Mouse (Mus musculus): Measurements from ENCODE around the gene Gstt2.
"Not testable (repeated sequence)": the region's sequence is repeated elsewhere in the genome, so short reads cannot be mapped to it uniquely, and the experiment has no call there.

The Gstt2 gene

GRCm38 (mm10) chr10:75854791-75855190 is 17.6 kb upstream of the Gstt2 start:
- DNase-seq, result no peak

- DNase-seq, result no peak
Observed at GRCm38 (mm10) chr10:75854096-75854495, 16.9 kb upstream of the Gstt2 start.

- DNase-seq, result peak; percentile 88
Observed at GRCm38 (mm10) chr10:75853452-75853851, 16.2 kb upstream of the Gstt2 start.

- no peak for DNase-seq
Observed at GRCm38 (mm10) chr10:75852539-75853125, 15.4 kb upstream of the Gstt2 start.

GRCm38 (mm10) chr10:75851681-75852080 is 14.5 kb upstream of the Gstt2 start:
- no peak for DNase-seq

- DNase-seq, result no peak
Observed at GRCm38 (mm10) chr10:75851076-75851475, 13.9 kb upstream of the Gstt2 start.

GRCm38 (mm10) chr10:75848382-75848781 is 11.2 kb upstream of the Gstt2 start:
- DNase-seq, result peak; percentile 27

- DNase-seq, result no peak
Observed at GRCm38 (mm10) chr10:75845306-75845930, 8.2 kb upstream of the Gstt2 start.

- DNase-seq, result no peak
Observed at GRCm38 (mm10) chr10:75844800-75845199, 7.6 kb upstream of the Gstt2 start.

GRCm38 (mm10) chr10:75843898-75844297 is 6.7 kb upstream of the Gstt2 start:
- DNase-seq, result not testable (repeated sequence)

GRCm38 (mm10) chr10:75839092-75839491 is 1.9 kb upstream of the Gstt2 start:
- DNase-seq, result no peak

GRCm38 (mm10) chr10:75835761-75836531 is 1.3 kb downstream of the Gstt2 start:
- DNase-seq, result peak; percentile 83

GRCm38 (mm10) chr10:75835307-75835706 is 1.9 kb downstream of the Gstt2 start:
- DNase-seq, result peak; percentile 75

GRCm38 (mm10) chr10:75834721-75835120 is 2.5 kb downstream of the Gstt2 start:
- DNase-seq, result no peak

GRCm38 (mm10) chr10:75834250-75834649 is 3.0 kb downstream of the Gstt2 start:
- DNase-seq, result peak; percentile 80

GRCm38 (mm10) chr10:75833456-75834080 is 3.7 kb downstream of the Gstt2 start:
- DNase-seq, result peak; percentile 44

- DNase-seq, result peak; percentile 78
Observed at GRCm38 (mm10) chr10:75832272-75832895, 4.8 kb downstream of the Gstt2 start.

- DNase-seq, result no peak
Observed at GRCm38 (mm10) chr10:75830275-75830670, 7.0 kb downstream of the Gstt2 start.

- no peak for DNase-seq
Observed at GRCm38 (mm10) chr10:75829529-75830274, 7.5 kb downstream of the Gstt2 start.

GRCm38 (mm10) chr10:75828500-75828931 is 8.7 kb downstream of the Gstt2 start:
- DNase-seq, result no peak

GRCm38 (mm10) chr10:75827668-75828360 is 9.4 kb downstream of the Gstt2 start:
- DNase-seq, result no peak

GRCm38 (mm10) chr10:75824530-75824929 is 12.7 kb downstream of the Gstt2 start:
- no peak for DNase-seq
